Mouse (Mus musculus) testis, postnatal 14 days (tissue): Measurements from ENCODE around the gene Serinc3.
"Not testable (repeated sequence)": the region's sequence is repeated elsewhere in the genome, so short reads cannot be mapped to it uniquely, and the experiment has no call there.

ENCODE experiments used
- DNase-seq: peaks from one replicate; pipeline ENCODE4 v3.0.0; 2021; ENCODE audit warnings: low spot score

Serinc3 gene

DNA sequence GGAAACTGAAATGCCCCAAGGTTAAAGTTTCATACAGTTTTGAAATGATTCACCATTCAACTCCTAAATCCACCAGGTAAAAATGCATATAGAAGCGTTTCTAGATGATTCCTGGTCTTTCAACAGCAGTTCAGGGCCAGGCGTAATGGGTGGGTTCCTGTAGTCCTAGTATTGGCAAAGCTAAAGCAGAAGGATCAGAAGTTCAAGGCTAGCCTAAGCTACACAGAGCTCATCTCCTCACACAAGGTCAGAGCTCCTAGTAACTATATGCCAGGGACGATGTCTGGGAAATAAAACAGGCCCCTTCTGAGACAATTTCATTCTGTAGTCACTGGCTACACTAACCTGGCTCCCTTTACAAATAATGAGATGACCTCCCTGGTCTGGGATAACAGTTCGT lies 13.7 kb downstream of the Serinc3 start:
- no peak for DNase-seq

DNA sequence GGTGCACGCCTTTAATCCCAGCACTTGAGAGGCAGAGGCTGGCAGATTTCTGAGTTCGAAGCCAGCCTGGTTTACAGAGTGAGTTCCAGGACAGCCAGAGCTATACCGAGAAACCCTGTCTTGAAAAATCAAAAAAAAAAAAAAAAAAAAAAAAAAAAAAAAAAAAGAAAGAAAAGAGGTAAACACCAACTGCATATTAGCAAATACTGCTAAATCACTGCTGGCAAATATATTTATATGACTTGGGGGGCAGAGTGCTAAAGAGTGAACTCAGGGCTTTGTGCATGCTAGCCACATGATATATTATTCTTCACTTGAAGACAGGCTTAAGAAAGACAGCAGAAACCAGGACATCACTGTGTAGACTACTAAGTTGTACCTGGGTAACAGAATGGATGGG lies 23.5 kb downstream of the Serinc3 start:
- not testable (repeated sequence) for DNase-seq

DNA sequence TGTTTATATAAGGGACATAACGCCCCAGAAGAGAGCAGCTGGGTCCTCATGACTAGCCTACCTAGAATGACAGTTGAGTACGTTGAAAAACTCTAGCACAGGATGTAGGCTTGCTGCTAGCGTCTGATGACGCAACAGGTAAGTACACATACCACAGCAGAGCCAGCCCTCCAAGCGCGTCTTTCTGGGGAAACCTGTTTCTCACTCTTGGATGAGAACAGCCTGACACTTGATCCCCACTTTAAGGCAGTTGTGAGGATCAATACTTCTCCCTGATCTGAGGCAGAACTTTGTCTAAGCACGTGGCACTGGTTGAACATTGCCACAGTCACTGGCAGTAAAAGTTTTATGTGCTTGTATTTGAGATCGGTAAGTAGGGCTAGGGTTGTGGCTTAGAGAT lies 24.5 kb downstream of the Serinc3 start:
- DNase-seq = no peak

DNA sequence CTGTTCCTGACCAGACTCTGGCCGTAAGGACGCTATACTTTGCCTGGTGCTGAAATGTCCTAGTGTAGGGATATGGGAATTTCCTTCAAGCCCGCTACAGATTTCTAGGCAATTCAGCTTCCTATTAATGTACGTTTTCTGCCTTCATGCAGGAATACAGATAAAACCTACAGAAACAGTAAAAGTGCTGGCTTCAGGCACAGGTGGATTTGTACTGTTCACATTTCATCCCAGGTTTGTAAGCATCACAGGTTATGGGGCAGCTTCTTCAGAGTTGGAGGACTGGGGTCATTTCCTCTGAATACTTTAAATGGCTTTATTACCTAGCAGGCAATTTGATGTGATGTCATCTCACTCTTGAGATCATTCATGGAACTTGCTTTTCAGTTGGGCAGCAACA lies 27.1 kb downstream of the Serinc3 start:
- DNase-seq = no peak

DNA sequence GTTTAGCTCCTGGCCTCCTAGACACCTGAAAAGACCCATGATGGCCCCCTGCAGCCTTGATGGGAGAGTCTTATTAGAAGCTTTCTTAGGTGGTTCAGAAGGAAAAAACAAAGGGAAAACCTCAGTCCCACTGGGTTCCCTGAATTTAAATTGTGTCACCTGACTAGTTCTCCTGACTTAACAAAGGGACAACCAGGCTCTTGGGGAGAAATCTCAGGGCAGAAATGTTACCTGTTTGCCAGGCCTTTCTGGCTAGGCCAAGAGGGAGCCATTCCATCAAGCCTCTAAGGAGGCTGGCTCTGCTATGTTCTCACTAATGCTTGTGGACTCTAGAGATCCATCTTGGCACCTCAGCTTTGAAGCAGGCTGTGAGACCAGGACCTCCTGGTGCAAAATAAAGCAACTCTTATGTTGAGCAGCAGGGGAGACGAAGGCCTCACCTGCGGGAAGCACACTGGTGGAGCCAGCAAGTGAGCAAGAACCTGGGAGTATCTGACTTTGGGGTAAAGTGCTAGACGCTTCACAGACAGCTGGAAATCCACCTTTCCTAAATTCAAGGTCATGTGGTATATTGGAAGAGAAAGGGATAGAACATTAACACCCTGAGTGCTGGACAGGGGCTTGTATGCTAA lies 27.6 kb downstream of the Serinc3 start:
- DNase-seq = no peak

DNA sequence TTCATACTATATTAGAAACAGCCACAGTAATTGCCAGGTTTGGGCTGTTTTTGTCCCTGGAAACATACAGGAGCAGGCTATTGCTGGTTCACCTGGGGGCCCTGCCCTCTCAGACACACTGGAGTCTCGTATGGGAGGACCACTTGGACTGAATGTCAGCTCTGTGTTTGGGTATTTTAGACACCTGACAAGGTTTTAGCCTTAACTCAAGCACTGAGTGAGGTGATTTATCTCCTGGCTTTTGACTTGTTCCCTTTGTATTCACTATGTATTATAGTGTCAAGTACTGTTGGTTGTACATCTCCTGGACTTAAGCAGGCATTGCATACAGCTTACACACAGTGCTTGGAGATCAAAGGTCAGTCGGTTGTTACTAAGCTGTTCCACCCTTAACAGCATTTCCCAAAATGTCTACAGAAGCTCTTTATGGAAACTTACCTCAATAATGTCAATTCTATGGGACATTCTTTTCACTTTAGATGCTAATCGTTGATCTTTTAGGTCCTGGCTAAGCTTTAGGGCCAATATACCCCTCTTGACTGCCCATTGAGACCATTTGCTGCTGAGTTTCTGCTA lies 28.2 kb downstream of the Serinc3 start:
- no peak for DNase-seq

DNA sequence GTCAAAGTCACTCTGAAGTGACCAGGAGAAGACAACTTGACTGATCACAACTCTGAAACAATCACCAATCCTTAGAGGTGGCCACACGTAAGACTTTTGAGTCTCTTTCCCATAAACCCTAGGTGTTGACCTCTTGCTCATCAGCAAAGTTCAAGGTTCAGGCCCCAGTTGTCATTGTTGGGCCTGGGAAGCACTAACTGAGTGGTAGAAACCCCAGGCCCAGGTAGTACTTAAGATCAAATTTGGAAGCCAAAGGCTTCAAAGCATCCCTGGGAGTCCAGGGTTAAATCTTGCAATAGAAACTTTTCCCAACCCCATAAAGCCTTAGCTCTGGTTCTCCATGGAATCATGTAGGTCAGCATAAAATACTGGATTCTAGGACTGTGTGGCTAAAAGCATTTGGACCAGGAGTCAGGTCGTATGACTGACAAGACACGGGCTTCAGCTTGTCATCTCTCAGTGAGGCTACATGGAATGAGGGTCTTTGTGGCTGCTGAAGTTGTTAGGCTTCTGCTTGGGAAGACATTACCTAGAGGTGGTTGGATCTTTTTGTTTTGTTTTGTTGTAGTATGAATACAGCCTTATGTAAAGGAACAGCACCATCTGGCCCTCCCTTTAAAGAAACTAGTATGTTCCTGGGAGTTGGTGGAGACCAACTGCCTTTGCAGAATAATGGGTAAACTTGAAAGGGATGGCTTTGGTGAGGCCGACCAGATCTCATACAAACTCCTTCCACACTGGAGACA lies 28.9 kb downstream of the Serinc3 start:
- no peak for DNase-seq

DNA sequence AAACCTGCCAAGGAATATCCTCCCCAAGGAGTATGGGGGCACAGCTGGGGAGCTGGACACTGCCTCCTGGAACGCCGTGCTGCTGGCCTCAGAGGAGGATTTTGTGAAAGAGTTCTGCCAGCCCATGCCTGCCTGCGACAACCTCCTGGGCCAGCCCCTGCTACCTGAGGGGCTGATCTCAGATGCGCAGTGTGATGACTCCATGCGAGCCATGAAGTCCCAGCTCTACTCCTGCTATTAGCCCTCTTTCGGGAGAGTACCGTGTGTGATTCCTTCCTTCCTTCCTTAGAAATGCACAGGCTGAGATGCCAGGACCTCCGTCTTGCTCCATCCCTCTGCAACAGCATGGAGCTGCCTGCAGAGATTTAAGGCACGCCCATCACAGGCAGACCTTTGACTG lies 29.5 kb downstream of the Serinc3 start:
- no peak for DNase-seq

DNA sequence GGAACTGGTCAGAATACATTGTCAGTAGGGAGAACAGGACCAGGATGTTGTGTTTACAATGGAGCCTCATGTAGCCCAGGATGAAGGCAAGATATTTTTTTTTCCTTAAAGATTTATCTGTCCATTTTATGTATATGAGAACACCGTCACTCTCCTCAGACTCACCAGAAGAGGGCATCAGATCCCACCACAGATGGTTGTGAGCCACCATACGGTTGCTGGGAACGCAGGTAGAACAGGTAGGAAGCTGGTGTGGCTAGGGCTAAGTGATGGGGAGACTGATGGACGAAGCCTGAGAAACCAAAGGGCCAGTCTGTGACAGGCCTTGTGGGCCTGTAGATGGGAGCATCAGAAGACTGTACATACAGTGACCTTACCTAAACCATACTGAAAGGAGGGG lies 30.9 kb downstream of the Serinc3 start:
- DNase-seq = no peak

DNA sequence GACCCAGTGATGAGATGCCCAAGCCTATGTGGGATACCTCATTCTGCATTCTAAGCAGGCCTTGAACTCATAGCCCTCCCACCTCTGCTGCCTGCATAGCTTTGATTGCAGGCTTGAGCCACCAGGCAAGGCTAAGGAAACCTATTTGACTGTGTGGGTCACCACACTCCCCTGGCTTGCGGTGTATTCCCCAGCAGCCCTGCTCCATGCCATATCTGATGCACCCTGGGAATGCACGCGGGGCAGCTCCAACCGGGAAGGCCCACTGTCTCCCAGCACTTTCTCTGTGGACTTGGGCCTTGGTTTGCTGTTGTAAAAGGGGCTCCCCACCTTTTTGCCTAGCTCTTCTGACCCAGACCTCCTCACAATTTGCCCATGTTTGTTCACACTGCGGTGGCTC lies 31.7 kb downstream of the Serinc3 start:
- no peak for DNase-seq

DNA sequence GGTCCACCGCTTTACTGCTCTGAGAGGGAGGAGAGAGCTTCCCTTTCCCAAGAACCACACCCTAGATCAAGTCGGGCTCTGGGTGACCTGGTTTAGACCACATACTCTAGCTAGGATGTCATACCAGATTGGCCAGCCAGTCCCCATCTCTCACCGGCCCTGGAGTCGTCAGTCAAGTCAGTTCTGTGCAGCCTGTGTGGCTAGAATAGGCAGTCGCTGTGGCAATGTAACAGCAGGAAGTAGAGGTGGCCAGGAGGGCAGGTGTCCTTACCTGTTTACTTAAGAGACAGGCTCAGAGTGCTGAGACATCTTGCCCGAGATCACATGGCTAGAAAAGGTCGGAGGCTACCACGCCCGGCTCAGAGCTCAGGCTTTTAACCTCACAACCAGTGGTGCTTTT lies 33.8 kb downstream of the Serinc3 start:
- DNase-seq = no peak

DNA sequence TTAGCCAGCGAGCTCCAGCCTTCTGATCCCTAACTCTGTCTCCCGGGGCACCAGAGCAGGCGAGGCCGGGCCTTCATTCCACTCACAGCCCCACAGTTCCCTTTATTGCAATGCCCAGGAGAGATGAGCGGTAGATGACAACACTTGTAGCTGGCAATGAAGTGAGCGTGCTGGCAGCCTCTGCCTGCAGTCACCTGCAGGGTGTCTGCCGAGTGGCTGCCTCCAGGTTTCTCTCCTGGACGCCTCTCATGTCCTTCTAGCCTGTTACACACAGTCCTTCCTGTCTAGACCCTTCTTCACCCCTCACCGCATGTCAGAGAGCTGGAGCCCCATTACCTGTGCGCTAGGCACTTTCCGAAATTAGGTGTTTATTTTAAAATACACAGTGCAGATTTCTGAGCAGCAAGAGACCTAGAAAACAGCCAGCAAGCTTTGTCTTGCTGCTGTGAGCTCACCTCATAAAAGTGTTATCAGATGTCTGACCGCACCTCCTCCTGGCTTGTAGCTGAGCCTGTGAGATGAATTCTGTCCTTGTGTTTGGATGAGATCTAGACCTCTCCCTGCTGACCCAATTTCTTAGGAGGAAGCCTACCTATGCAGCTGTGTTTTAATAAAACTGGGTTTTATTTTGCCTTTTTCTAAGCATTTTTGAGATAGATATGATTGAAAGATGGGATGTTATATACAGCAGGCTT lies 35.5 kb downstream of the Serinc3 start:
- no peak for DNase-seq

DNA sequence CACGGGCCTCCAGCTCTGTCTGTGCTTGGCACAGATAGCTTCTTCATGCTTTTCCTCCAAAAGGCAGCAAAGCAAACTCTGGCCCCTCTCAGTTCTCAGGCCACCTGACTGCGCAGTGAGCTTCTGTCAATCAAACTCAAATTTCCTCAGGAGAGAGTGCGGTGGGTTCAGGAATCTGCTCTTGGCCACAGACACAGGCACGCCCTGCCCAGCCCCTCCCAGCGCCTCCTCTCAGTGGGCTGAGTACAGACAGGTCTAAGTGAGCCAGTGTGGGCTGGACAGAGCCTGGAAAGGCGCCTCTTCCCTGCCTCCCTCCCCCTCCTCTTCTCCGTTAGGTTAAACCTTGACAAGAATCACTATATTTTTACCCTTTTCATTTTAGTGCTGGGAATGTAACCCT lies 36.9 kb downstream of the Serinc3 start:
- no peak for DNase-seq

DNA sequence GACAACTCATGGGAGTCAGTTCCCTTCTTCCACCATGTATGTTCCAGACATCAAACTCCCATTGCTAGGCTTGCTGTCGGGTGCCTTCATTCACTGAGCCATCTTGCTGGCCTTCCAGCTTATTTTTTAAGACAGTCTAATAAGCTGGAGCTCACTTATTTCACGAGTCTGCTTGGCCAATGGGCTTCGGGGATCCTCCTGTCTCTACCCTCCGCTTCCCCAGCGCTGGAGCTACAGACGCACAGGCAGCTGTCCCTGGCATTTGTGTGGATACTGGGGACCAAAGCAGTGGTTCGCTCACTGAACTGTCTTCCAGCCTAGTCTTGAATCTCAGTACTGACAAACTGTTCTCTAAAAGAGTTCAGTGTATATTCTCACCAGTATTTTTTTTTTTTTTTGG lies 38.8 kb downstream of the Serinc3 start:
- DNase-seq = no peak

DNA sequence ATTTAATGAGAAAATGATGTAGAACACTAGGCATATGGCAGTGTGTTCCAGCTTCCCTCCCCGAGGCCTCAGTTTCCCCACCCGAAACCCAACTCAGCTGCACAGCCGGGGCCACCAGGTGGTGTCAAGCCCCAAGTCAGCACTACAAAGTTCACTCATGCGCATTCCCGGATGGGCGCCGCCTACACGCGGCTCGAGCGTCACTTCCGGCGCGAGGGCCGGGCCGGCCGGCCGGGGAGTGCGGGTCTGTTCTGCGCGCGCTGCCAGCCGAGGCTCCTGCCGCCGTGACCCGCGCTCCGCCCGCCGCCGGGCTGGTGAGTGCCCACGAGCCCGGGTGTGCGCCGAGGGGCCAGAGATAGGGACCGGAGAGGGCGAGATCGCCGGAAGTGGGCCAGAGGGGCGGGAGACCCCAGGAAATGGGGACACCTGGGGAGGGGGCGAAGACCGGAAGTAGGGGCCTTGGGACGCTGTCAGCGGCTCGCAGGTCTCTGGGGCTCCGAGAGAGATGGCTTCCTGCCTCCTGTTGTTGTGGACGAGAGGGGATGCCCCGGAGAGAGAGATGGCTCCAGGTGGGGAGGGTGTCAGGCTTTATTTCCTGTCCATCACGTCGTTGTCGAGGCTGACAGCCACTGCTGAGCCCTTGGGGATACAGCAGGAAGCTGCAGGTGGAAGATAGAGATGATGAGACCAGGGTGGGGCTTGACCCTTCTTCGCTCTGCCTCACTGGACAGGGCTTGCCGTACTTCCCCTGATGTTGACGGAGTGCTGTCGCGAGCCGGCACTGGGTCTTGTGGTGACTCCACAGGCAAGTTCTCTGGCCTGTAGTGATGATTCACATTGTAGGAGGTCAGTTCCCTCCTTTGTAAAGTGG lies 42.6 kb downstream of the Serinc3 start, which contains the start of gene Ttpal:
Gene Ttpal, plus strand, starts transcription at position 214 of the 871 bp plus-strand sequence.
- peak; percentile 88 for DNase-seq

DNA sequence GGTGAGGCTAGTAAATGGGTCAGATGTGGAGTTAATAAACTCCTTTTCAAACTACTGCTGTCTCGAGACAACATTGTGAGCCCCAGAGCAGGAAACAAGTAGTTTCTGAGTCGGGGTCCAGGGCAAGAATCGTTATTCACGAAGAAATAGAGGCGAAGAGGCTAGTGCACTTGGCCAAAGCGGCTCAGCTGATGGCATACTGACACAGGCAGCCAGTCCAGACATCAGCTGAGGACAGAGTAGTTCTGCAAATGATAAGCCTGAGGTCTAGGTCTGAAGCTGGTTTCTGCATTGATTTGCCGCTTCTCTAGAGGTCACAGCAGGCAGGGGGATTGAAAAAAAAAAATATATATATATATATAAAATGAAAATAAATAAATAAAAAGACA lies 43.2 kb downstream of the Serinc3 start:
- no peak for DNase-seq

DNA sequence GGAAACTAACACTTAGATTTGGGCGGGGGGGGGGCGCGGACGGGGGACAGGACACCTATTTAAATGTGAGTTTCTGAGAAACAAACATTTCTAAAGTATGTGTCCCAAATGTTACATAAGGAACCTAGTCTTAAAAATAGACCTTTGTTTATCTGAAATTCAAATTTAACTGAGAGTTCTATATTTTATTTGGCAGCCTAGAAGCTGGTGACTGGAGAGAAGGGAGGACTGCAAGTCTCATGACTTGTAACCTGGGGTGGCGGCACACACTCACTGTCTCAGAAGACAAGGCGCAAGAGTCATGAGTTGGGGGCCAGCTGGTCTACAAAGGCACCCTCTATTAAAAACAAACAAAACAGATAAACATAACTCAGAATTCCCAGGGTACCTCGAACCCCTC lies 43.9 kb downstream of the Serinc3 start:
- no peak for DNase-seq

DNA sequence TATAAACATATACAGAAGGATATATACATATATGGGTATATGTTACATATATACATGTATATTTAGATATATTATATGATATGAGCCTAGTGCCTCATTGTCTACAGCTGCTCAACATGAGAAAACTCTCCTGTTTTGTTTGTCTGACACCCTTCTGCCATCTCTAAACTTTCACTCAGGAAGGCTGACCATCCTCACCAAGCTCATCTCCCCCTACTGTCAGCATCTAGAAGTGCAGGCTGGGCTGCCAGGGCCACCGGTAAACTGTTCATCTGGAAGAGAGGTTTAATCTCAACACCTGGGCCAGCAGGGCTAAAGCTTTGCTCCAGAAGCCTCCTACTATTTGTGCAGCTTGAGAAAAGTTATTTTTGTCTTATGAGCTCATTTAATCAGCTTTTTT lies 45.7 kb downstream of the Serinc3 start:
- DNase-seq = no peak

DNA sequence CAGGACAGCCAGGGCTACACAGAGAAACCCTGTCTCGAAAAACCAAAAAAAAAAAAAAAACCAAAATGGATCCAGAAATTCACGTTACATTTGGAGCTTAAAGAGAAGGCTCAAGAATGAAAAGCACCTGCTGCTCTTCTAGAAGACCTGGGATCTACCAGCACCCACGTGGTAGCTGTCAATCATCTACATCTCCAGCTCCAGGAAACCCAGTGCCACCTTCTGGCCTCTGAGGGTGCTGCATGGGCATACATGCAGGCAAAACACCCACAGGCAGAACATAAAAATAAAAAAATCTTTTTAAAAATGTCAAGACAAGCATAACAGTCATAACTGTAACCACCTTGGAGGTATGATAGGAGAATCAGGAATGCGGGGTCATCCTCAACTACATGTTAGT lies 47.3 kb downstream of the Serinc3 start:
- no peak for DNase-seq

DNA sequence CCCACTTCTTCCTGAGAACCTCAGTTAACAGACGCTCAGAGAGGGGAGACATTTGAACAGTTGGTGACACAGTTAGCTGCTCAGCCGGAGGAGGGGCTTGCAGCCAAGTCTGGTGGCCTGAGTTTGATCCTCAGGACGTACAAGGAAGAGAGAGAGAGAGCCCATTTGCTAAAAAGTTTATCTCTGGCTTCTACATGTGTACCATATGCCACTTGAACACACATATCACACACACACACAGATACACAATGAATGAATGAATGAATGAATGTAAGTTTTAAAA lies 48.1 kb downstream of the Serinc3 start:
- DNase-seq = no peak

DNA sequence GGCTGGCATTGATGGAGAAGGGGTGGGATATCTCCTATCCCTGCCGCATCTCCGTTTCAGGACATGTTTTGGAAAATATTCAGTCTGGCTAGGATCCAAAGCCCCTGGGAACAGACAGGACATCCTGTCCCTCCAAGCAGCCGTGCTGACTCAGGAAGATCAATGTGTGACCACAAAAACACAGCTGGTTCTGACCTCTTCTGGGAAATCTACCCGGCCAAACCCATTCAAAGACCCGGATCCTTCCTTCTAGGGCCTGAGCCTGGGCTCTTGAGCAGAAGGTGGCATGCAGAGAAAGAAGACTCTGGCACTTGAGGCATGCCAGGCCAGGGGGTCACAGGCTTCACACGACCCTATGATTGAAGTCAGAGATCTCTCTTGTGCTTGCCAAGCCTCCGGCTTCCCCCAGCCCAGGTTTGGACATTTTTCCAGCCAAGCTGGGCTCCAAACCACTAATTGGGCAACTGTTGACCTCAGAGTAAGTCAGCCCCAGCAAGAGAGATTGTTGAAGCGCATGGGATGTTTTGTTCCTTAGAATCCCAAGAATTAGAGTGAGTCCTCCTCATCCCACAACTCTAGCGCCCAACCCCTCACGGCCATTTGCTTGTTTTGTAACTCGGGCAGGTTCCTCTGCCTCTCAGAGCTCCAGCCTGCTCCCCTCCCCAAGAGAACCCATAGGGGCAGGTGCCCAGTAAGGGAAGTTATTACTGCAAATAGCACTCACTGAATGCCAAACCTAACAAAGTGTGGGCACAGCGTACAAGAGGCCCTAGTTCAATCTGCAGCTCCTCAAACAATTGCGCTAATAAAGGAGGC lies 48.7 kb downstream of the Serinc3 start:
- peak; percentile 77 for DNase-seq
